Mouse (Mus musculus): ENCODE measurements around the gene Camk2g. TPM values are rescaled to one million over a fixed set of nuclear protein-coding genes. Genes with fewer than 3 reads are reported as not detected.
A peak's percentile ranks its signal among the peaks of the same experiment; 100 is the strongest.

Gene Camk2g
- polyA plus RNA-seq, 1 experiment: 42.3 TPM

DNA sequence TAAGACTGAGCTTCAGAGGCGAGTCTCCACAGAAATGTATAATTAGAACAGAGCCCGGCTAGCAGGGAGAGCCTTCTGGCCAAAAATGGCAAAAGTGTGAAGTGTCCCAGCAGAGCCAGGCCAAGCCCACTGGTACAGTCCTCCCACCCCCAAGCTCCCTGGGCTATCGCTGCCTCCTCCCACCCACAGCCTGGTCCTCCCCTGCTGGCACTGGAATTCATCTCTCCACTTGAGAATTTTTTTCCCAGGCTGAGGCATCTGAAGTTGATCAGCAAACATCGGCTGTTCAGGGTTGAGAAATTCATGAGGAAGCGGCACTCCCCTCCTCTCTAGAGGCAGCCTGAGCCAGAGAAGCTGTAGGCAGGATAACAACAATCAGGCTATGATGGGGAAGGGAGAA lies 25.3 kb downstream of the Camk2g start:
- H3K4me3 ChIP-seq (ENCODE audit: control insufficient read depth, insufficient read depth, low read length): no peak overlapping the region
- peaks cover 16% of the 10 kb centered on the region for H3K36me3 ChIP-seq (ENCODE audit: control insufficient read depth, insufficient read depth, low read length)
- H3K27me3 ChIP-seq (ENCODE audit: control insufficient read depth, insufficient read depth, low read length): no peaks in the 10 kb centered on the region
- WGBS: 96% methylated on average over 5 of the region's 5 CpGs
- H3K27ac ChIP-seq (ENCODE audit: control insufficient read depth, insufficient read depth, low read length): no peak overlapping the region
- no peak for TF ChIP-seq POLR2A (IDR thresholded peaks at IDR 0.05; ENCODE audit: control insufficient read depth, extremely low read depth, insufficient read depth, low read length, poor library complexity)
- no peak for TF ChIP-seq CTCF (IDR thresholded peaks at IDR 0.05; ENCODE audit: borderline replicate concordance, control insufficient read depth, extremely low read depth, insufficient read depth, low read length, poor library complexity)
- peaks cover 10% of the 10 kb centered on the region for H3K4me1 ChIP-seq (replicated peaks; ENCODE audit: control insufficient read depth, insufficient read depth, low read length)
- no peak for DNase-seq

DNA sequence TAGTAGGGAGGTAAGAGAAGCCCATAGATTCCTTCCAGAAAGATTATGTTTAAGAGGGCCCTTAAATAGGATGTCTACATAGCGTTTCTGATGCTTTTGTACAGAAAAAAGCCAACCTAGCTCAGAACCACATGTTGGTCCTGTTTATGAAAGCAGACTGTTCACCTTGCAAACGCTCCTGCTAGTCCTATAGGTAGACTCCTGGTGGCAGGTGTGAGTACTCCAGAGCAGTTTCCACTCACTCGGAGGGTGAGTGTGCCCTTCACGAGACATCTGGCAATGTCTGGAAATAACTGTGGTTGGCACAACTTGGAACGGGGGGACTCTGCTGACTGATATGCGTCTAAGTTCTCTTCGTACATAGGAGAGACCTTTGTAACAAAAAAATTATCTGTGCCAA lies 26.0 kb downstream of the Camk2g start:
- Histone ChIP-seq H3K4me3 (ENCODE audit: control insufficient read depth, insufficient read depth, low read length) (no peak overlapping the region), H3K4me1 (replicated peaks; ENCODE audit: control insufficient read depth, insufficient read depth, low read length) (peaks cover 4% of the 10 kb centered on the region), H3K27ac (ENCODE audit: control insufficient read depth, insufficient read depth, low read length) (no peak overlapping the region), H3K36me3 (ENCODE audit: control insufficient read depth, insufficient read depth, low read length) (peaks cover 22% of the 10 kb centered on the region), H3K27me3 (ENCODE audit: control insufficient read depth, insufficient read depth, low read length) (no peaks in the 10 kb centered on the region)
- 90% methylated on average over 7 of the region's 7 CpGs for WGBS
- DNase-seq: no peak
- TF ChIP-seq CTCF (IDR thresholded peaks at IDR 0.05; ENCODE audit: borderline replicate concordance, control insufficient read depth, extremely low read depth, insufficient read depth, low read length, poor library complexity): no peak
- no peak for TF ChIP-seq POLR2A (IDR thresholded peaks at IDR 0.05; ENCODE audit: control insufficient read depth, extremely low read depth, insufficient read depth, low read length, poor library complexity)

- DNase-seq: peak; percentile 84
- no peak overlapping the region for H3K4me3 ChIP-seq (ENCODE audit: control insufficient read depth, insufficient read depth, low read length)
- H3K4me1 ChIP-seq (replicated peaks; ENCODE audit: control insufficient read depth, insufficient read depth, low read length): no peaks in the 10 kb centered on the region
- TF ChIP-seq POLR2A (IDR thresholded peaks at IDR 0.05; ENCODE audit: control insufficient read depth, extremely low read depth, insufficient read depth, low read length, poor library complexity) (no peak), CTCF (IDR thresholded peaks at IDR 0.05; ENCODE audit: borderline replicate concordance, control insufficient read depth, extremely low read depth, insufficient read depth, low read length, poor library complexity) (peak; percentile 95)
- H3K27me3 ChIP-seq (ENCODE audit: control insufficient read depth, insufficient read depth, low read length): no peaks in the 10 kb centered on the region
- peaks cover 22% of the 10 kb centered on the region for H3K36me3 ChIP-seq (ENCODE audit: control insufficient read depth, insufficient read depth, low read length)
- WGBS: 27% methylated on average over 12 of the region's 12 CpGs
- H3K27ac ChIP-seq (ENCODE audit: control insufficient read depth, insufficient read depth, low read length): no peak overlapping the region
Measured at GRCm38 (mm10) chr14:20765642-20766258, 28.1 kb downstream of the Camk2g start.

DNA sequence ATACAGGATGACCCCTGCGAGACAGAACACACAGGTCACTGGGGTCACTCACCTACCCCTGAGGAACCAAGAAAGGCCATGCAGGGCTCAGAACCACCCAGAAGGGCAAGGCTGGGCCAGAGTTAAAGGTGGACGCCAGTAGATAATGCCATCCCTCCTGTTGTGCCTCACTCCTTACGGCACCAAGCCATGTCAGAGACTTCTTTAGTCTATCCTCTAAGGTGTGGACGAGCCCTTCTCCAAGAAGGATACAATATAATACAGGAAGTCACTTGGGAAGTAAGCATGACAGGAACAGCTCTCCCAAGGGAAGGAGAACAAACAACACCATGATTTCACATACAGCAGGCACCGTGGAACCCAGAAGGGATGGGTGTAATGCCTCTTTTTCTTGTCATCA lies 28.9 kb downstream of the Camk2g start:
- Histone ChIP-seq H3K4me1 (replicated peaks; ENCODE audit: control insufficient read depth, insufficient read depth, low read length) (no peaks in the 10 kb centered on the region), H3K27me3 (ENCODE audit: control insufficient read depth, insufficient read depth, low read length) (no peaks in the 10 kb centered on the region), H3K27ac (ENCODE audit: control insufficient read depth, insufficient read depth, low read length) (no peak overlapping the region), H3K36me3 (ENCODE audit: control insufficient read depth, insufficient read depth, low read length) (peaks cover 30% of the 10 kb centered on the region), H3K4me3 (ENCODE audit: control insufficient read depth, insufficient read depth, low read length) (no peak overlapping the region)
- WGBS: 99% methylated on average over 5 of the region's 5 CpGs
- no peak for DNase-seq
- TF ChIP-seq POLR2A (IDR thresholded peaks at IDR 0.05; ENCODE audit: control insufficient read depth, extremely low read depth, insufficient read depth, low read length, poor library complexity): no peak
- no peak for TF ChIP-seq CTCF (IDR thresholded peaks at IDR 0.05; ENCODE audit: borderline replicate concordance, control insufficient read depth, extremely low read depth, insufficient read depth, low read length, poor library complexity)

DNA sequence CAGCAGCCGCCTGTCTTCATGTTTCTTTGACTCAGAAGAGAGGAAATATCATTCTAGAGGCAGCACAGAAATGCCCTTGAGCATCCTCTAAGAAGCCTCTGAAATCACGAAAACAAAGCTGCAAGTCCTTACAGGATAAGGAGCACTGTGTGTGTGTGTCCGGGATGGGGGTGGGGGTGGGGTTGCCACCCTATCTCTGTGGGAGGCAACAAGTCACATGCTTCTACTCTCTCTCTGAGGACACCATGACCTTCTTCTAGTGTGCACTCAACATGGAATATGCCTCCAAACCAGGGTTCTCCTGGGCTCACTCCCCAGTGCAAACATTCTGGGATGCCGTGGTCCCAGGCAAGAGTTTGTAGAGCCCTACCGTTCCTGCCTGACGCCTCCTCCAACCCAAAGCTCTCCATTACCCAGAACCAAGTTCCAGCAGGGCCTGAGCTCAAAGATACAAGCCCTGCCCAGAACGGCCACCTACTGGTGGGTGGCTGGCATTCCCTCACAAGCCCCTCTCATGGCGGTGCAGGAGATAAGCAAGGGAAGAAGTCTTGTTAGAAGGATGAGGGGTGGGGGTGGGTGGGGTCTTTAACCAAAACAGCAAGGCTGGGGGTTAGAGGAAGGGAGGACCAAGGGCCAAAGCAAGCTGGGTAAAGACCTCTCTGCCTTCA lies 35.0 kb downstream of the Camk2g start:
- H3K27me3 ChIP-seq (ENCODE audit: control insufficient read depth, insufficient read depth, low read length): no peaks in the 10 kb centered on the region
- H3K4me3 ChIP-seq (ENCODE audit: control insufficient read depth, insufficient read depth, low read length): no peak overlapping the region
- no peaks in the 10 kb centered on the region for H3K4me1 ChIP-seq (replicated peaks; ENCODE audit: control insufficient read depth, insufficient read depth, low read length)
- no peak for DNase-seq
- WGBS: 95% methylated on average over 8 of the region's 8 CpGs
- TF ChIP-seq CTCF (IDR thresholded peaks at IDR 0.05; ENCODE audit: borderline replicate concordance, control insufficient read depth, extremely low read depth, insufficient read depth, low read length, poor library complexity): no peak
- TF ChIP-seq POLR2A (IDR thresholded peaks at IDR 0.05; ENCODE audit: control insufficient read depth, extremely low read depth, insufficient read depth, low read length, poor library complexity): no peak
- no peak overlapping the region for H3K27ac ChIP-seq (ENCODE audit: control insufficient read depth, insufficient read depth, low read length)
- H3K36me3 ChIP-seq (ENCODE audit: control insufficient read depth, insufficient read depth, low read length): peaks cover 38% of the 10 kb centered on the region

- Histone ChIP-seq H3K27ac (ENCODE audit: control insufficient read depth, insufficient read depth, low read length) (no peak overlapping the region), H3K4me1 (replicated peaks; ENCODE audit: control insufficient read depth, insufficient read depth, low read length) (no peaks in the 10 kb centered on the region), H3K36me3 (ENCODE audit: control insufficient read depth, insufficient read depth, low read length) (peaks cover 29% of the 10 kb centered on the region), H3K27me3 (ENCODE audit: control insufficient read depth, insufficient read depth, low read length) (no peaks in the 10 kb centered on the region), H3K4me3 (ENCODE audit: control insufficient read depth, insufficient read depth, low read length) (no peak overlapping the region)
- TF ChIP-seq CTCF (IDR thresholded peaks at IDR 0.05; ENCODE audit: borderline replicate concordance, control insufficient read depth, extremely low read depth, insufficient read depth, low read length, poor library complexity) (no peak), POLR2A (IDR thresholded peaks at IDR 0.05; ENCODE audit: control insufficient read depth, extremely low read depth, insufficient read depth, low read length, poor library complexity) (no peak)
- 97% methylated on average over 22 of the region's 22 CpGs for WGBS
- no peak for DNase-seq
Measured at GRCm38 (mm10) chr14:20757370-20757907, 36.4 kb downstream of the Camk2g start.

All from thymus, adult 2 months (tissue).